Mouse (Mus musculus) induced T-regulatory cell, adult 2 months (primary cell): Measurements from ENCODE around the gene Hcar1.

Experiments
- DNase-seq: peaks from one replicate; pipeline ENCODE4 v3.0.0-alpha.2; 2012; ENCODE audit warnings: low read depth

The Hcar1 gene

DNA sequence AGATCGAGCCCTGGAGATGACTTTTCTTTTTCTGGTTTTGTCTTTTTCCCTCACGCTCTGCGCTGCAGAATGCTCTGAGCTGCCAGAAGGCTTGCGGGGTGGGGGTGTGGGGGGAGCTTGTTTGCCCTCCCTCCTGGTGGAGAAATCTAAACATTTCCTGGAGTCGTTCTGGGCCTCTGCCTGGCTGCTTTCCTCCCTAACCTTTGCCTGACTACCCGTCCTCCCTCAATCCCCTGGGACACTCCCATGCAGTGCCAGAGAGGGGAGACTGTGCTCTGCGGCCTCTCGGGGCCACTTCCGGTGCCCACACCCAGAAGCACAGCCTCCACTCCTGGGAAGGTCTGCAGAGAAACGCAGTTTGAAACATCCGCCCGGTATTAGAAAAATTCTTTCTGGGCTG lies at the start of gene Hcar1:
Hcar1 (minus strand) TSS at position 93 of the 400 bp plus-strand sequence.
- no peak for DNase-seq

GRCm38 (mm10) chr5:123927118-123927517 lies 47.3 kb upstream of the Hcar1 start, which contains the start of gene Gm43518:
Gene Gm43518 (plus strand): TSS chr5:123927418.
- DNase-seq, result no peak

DNA sequence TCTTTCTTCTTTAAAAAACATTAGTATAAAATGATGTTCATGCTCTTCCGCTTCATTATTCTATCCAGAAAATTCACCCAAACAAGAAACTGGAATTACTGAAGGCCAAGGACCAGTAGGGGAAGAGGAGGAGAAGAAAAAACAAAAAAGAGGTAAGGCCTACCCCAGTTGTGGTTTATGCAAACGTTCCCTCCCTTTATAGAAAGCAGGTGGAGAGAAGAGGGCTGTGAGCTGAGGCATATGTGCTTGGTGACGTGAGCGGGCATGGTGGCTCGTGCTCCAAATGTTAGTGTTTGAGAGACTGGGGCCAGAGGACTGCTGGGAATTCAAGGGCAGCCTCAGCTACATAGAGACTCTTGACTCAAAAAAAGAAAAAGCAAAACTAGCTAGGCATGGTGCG lies 42.3 kb upstream of the Hcar1 start:
- no peak for DNase-seq

- DNase-seq, result peak; percentile 72
Measured at GRCm38 (mm10) chr5:123914852-123915251, 35.0 kb upstream of the Hcar1 start.

- no peak for DNase-seq
Measured at GRCm38 (mm10) chr5:123907631-123907977, 27.8 kb upstream of the Hcar1 start.

DNA sequence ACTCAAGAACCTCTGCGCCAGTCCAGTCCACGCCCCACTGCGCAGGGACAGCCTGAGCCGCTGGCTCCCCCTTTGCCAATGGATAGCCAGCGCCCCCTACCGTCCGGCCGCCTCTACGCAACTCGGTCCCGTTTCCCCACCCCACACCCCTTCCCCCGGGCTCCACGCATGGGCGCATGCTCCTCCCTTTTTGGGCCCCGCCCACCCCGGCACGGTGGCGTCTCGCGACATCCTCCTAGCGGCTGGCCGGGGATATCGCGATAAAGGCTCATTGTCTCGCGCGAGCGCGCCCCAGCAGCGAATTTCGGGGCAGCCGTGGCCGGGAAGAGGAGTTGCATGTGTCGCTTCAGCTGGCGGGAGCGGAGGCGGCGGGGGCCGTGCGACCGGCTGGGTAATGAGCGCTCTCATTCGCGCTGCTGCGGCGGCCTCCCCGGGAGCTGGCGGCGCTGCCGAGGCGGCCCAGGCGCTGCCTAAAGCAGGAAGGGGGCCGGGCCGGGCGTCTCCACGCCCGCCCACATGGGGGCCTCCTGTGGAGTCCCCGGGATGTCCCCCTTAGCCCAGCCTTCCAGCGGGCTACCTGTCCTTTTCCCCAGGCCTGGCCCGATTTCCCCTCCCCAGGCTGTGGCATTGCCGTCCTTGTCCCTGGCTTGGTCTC lies 27.3 kb upstream of the Hcar1 start, which contains the start of gene Denr:
Denr (plus strand) TSS at position 200 of the 655 bp plus-strand sequence.
- peak; percentile 99 for DNase-seq

DNA sequence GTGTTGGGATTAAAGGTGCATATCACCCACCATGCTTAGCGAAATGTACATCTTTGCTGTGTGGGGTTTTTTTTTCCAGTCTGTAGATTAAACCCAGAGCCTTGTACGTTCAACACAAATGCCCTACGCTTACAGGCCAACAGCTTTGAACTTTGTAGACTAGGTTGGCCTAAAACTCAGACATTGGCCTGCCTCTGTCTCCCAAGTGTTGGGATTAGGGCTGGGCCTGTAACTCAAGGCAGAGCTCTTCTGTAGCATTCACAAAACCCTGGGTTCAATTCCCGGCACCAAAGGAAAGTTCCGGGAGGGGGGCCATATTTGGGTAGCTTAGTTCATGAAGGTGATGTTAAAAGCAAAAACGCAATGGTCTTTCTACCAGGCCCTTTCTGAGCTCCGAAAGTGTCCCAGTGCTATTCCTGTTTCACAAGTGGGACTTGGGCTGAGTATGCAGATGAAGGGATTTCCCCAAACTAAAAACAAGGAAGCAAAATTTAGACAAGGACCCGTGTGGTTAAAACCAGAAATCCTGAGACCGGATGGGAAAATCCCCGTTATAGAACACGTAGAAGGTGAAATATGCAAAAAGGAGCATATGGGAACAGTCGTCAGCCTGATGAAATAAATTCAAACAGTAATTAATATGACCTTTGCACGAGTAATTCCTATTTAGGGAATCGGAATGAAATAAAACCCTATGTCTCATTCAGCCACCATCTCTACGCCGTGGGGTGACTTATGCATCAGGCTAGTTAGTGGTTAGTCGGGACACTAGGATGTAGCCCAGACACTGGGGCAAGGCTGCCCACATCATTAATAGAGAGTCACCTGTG lies 26.5 kb upstream of the Hcar1 start:
- DNase-seq, result no peak

- DNase-seq, result no peak
Measured at GRCm38 (mm10) chr5:123904059-123904672, 24.3 kb upstream of the Hcar1 start.

DNA sequence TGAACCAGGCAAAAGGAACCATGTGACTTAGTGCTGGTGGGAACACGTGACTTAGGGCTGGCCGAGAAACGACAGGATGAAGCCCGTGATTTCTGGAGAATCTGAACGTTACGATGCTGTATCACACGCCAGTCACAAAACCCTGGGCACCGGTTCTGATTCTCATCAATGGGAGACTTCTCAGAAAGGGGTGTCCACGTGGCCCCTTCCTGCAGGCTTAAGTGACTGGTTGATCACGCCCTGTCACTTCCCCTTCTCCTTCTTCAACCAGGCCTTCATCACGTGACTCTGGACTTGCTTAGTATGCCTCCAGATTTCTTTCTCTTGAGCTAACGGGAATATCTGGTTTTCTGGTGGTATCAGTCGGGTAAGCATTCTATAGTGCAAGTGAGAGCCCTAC lies 17.5 kb upstream of the Hcar1 start:
- DNase-seq, result peak; percentile 42

GRCm38 (mm10) chr5:123896395-123896794 lies 16.6 kb upstream of the Hcar1 start:
- DNase-seq, result no peak

GRCm38 (mm10) chr5:123893520-123893919 lies 13.7 kb upstream of the Hcar1 start:
- DNase-seq, result peak; percentile 43

- DNase-seq, result peak; percentile 75
Measured at GRCm38 (mm10) chr5:123891669-123892068, 11.8 kb upstream of the Hcar1 start.

DNA sequence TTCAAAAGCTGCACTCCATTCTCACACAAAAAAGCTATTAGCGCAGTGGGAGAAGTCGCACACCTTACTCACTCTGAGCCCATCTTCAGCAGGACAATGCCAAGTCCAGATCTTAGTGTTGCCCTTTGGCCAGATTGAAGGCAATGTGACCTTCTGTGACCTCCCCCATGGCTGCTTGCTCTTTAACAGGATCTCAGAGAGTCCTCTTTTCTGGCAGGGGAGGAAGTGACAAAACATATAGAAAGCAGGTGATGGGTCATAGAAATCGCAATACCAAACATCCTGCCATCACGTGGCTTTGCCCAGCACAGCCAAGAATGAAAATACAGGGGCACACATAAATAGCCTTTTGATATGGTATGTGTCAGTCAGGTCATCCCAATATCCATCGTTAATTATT lies 11.2 kb upstream of the Hcar1 start:
- no peak for DNase-seq

- DNase-seq, result no peak
Measured at GRCm38 (mm10) chr5:123890312-123890711, 10.5 kb upstream of the Hcar1 start.

DNA sequence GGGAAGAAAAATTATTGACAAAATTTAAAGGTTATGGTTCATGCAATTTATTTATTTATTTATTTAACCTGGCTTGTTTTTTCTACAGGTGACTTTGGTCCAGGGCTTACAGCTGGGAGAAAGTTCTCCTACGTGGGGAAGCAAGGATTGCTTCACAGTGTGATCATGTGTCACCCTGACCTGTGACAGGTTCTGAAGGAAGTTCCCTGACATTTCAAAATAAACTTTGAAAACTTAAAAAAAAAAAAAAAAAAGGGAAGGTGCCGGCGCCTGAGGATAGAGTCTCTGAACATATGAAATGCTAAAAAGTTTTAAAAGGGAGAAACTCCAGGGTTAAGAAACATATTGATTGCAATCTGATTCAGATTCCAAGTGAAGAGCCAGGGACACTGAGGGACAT lies 6.5 kb upstream of the Hcar1 start:
- DNase-seq, result no peak

GRCm38 (mm10) chr5:123884332-123884731 lies 4.5 kb upstream of the Hcar1 start:
- DNase-seq, result no peak

DNA sequence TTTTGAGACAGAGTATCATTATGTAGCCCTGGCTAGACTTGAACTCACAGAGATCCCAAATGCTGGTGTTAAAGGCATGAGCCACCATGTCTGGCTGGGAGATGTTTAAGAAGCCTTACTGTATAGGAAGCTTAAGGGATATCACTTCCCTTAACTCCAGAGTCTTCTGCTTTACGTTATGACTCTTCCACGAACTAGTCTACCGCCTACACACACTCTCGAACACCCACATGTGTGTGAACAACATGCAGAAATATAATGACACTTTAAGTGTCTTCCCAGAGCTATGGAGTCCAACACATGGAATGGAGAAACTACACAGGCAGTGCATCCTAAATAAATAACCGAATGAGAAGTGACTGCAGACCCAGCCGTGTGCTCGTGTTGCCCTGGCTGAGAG lies 4.1 kb upstream of the Hcar1 start:
- no peak for DNase-seq

DNA sequence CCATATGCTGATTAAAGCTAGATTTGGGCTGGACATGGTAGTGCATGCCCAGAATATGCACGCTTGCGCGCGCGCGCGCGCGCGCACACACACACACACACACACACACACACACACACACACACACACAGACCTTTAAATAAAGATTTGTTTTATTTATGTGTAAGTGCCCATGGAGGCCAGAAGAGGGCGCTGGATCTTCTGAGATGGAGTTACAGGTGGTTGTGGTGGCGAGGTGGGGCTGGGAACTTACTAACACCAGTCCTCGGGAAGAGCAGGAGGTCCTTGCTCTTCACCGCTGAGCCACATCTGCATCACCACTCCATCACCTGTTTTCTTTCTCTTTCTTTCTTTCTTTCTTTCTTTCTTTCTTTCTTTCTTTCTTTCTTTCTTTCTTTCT lies 958 bp upstream of the Hcar1 start:
- no peak for DNase-seq

GRCm38 (mm10) chr5:123878056-123878455 lies 1.8 kb downstream of the Hcar1 start:
- DNase-seq, result no peak

GRCm38 (mm10) chr5:123874177-123874576 lies 5.6 kb downstream of the Hcar1 start:
- DNase-seq, result no peak

GRCm38 (mm10) chr5:123869615-123870014 lies 10.2 kb downstream of the Hcar1 start:
- no peak for DNase-seq

DNA sequence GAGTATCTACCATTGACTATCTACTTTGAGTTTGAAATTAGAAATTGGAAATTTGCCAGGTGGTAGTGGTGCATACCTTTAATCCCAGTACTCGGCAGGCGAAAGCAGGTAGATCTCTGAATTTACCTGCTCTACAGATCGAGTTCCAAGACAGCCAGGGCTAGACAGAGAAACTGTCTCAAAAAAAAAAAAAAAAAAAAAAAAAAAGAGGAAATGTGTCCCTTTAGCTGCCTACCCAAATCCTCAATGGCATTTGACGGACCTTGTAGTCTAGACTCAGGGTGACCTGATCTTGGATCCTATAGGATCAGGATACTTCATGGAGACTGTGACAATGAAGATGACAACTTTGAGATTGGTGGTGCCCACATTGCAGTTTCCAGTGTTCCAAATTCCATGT lies 13.4 kb downstream of the Hcar1 start:
- no peak for DNase-seq

- no peak for DNase-seq
Measured at GRCm38 (mm10) chr5:123865365-123865764, 14.5 kb downstream of the Hcar1 start, which contains the start of gene Hcar2. Gene Hcar2 (minus strand): TSS chr5:123865499.
